Mouse (Mus musculus) common myeloid progenitor, adult 5-6 weeks (primary cell): Measurements from ENCODE around the gene Arg2. TPM values are rescaled to one million over a fixed set of nuclear protein-coding genes. Genes with fewer than 3 reads are reported as not detected.

Source experiments
- ATAC-seq: replicated peaks from 2 replicates; pipeline ENCODE4 v1.8.0; 2016; ENCODE audit warnings: low read depth, mild to moderate bottlenecking, moderate TSS enrichment, inconsistent platforms; ENCODE audit not compliant: poor library complexity, severe bottlenecking
- total RNA-seq: library from RNA; stranded (forward); fragments of 200-1000, 187-1606 nt; gene quantifications from 2 replicates; pipeline ENCODE4 v1.2.3, GENCODE M21; 2017

Arg2 gene
- total RNA-seq: not detected in 2 replicates

- peak; percentile 97 for ATAC-seq
Observed at GRCm38 (mm10) chr12:79130299-79131177, at the start of gene Arg2. Gene Arg2, plus strand, starts transcription at chr12:79130777.

DNA sequence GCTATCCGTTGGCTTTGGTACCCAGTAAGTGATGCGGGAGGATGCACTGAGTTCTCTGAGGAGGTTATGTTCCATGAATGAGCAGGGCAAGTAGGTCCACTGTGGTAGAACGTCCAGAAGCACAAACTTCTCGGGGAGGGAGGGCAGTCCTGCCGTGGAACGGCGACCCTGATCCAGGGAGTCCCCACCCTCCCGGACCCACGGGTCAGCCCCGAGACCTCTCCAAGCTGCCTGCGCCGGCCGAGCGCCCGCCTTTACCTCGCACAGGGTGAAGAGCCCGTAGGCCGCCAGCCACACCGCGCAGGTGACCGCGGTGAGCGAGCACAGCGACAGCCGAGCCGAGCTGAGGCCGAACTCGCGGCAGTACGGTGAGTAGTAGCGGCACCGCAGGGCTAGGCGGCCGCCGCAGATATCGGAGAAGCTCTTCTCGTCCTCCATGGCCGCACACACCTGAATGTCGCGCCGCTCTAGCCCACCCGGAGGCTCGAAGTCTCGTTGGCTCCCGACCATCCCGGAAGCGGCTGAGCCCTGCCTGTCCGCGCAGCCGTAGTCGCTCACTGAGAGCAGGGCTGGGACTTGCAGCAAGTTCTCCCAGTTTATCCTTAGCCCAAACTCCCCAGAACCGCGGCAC, 41.3 kb upstream of the Arg2 start, which contains the start of gene Pigh:
Pigh (minus strand) TSS at position 470 of the 631 bp plus-strand sequence.
- peak; percentile 94 for ATAC-seq

DNA sequence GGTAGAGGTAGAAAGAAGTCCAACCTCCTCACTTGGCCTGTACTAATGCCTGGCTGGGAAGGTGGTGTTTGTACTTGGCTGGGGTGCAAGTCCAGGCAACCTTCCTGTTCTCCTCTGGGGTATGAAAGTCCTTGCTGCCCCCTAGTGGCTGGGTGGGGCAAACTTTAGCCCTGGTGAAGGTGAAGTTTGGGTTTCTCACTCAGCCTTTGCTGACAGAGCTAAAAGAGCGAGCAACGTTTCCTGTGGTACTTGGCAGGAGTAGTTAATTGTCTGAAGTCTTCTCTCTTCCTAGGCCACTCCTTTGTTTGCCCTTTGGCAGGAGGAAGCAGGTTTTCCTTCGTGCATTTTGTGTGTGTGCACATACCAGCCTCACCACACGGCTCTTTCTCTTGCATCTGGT, 38.0 kb upstream of the Arg2 start:
- peak; percentile 61 for ATAC-seq

DNA sequence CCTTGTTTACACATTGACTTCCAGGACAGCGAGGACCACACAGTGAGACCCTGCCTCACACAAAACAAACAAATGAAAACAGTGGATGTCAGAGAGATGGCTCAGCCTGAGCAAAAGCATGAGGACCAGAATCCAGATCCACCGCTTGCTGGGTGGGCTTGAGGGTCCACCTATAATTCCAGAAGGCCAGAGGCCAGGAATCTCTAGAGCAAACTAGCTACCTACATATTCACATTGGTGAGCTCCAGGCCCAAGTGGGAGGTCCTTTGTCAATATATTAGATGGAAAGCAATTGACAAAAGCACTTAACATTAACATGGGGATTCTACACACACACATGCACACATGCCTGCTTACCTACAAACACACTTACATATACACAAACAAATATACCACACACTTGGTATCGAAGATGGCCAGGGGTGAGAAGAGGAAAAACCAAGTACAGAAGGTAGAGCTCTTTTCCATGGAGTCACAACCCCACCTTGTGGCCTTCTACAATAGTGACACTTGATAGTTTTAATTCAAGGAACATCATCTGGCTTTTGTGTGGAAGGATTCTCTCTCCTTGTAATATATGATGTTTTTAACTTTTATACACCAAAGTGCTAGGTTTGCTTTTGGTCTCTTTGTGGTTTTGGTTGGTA, 33.3 kb upstream of the Arg2 start:
- peak; percentile 87 for ATAC-seq

GRCm38 (mm10) chr12:79103773-79104172, 26.8 kb upstream of the Arg2 start:
- ATAC-seq: no peak

DNA sequence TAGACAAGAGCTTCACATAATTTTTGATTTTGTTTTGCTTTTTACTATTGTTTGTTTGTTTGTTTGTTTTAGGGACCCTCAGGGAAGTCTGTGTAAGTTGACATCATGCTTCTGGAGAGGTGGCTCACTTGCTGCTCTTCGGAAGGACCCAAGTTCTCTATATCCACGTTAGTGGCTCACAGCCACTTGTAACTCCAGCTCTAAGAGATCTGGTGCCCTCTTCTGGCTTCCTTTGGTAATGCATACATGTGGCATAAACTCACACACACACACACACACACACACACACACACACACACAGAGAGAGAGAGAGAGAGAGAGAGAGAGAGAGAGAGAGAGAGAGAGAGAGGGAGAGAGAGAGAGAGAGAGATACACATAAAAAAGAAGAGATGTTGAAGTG, 26.0 kb upstream of the Arg2 start:
- ATAC-seq: no peak

- ATAC-seq: no peak
Observed at GRCm38 (mm10) chr12:79105312-79105711, 25.3 kb upstream of the Arg2 start.

GRCm38 (mm10) chr12:79118991-79119390, 11.6 kb upstream of the Arg2 start:
- no peak for ATAC-seq

DNA sequence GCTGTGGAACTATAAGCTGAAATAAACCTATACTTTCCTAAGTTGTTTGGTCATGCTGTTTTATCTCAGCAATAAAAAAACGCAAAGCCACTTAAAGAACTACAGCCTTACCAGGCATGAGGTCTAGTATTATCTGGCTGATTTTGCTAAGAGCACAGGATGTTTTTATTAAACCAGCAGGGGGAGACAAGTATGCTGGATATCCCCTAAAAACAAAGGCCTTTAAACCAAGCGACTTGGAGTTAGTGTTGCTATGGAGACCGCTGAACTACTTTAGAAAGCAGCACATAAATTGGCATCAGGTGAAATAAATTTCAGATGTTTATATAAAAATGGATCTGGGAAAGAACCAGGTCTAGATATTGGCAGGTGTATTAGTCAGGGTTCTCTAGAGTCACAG, 7.8 kb upstream of the Arg2 start:
- ATAC-seq: peak; percentile 77; the same call in 1 of the 2 replicates

DNA sequence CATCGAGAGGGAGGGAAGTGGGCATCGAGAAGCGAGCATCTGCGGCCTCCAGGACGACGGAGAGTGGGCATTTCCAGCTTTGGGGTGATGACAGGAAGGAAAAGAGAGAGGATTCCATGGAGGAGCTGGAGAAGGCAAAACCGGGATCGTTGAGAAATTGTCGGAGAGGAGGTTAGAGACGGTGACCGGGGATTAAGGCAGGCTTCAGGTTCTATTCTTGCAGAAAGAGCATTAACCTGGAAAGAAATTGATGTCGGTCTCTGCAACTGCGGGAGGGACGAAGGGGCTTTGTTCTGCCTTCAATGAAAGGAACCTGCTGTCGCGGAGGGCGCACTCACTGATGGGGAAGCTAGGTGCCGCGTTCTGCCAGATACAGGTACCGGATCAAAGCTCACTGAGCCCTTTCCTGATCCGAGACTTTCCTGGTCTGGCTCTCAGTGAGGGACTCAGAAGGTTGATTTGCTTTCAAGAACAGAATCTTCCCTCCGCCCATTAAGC, 650 bp downstream of the Arg2 start:
- ATAC-seq: no peak

- ATAC-seq: peak; percentile 63
Observed at GRCm38 (mm10) chr12:79131706-79132460, 1.3 kb downstream of the Arg2 start.

- no peak for ATAC-seq
Observed at GRCm38 (mm10) chr12:79134676-79135075, 4.1 kb downstream of the Arg2 start.

GRCm38 (mm10) chr12:79135105-79135504, 4.5 kb downstream of the Arg2 start:
- no peak for ATAC-seq

GRCm38 (mm10) chr12:79136949-79137348, 6.4 kb downstream of the Arg2 start:
- ATAC-seq: no peak

GRCm38 (mm10) chr12:79138999-79139398, 8.4 kb downstream of the Arg2 start:
- ATAC-seq: no peak

DNA sequence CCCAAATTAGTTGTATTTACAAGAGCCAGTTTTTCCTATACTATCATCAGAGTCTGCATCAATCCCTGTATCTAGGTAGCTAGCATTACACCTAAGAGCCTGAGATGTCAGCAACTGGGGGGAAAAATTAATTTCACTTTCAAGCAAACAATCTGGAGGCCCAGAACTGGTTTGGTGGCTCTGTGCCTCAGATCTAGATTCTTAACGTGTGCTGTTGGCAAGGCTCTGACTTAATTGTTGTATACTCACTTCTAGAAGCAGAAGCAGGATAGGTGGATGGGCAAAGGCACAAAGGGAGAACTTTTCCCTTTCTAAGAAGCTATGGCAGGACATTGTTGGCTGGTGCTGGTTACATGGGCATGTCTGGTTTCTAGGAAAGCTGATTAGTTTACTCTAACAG, 8.8 kb downstream of the Arg2 start:
- ATAC-seq: no peak

GRCm38 (mm10) chr12:79140811-79141210, 10.2 kb downstream of the Arg2 start:
- no peak for ATAC-seq

DNA sequence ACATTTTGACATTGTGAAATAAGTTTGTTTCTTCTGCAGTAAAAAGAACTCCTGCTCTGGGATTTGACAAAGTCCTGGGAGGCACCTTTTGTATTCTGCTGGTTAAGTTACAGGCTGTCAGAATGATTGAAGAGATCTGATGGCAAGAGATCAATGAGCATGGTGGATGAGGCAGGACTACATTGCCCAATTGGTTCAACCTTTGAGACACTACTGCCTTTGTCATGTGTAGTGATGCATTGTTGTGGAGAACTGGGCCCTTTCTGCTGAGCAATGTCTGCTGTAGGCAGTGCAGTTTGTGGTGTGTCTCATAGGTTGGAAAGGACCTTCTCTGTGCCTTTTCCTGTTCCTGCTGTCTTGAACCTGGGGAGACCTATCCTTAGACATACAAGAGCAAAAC, 10.8 kb downstream of the Arg2 start:
- ATAC-seq: no peak

DNA sequence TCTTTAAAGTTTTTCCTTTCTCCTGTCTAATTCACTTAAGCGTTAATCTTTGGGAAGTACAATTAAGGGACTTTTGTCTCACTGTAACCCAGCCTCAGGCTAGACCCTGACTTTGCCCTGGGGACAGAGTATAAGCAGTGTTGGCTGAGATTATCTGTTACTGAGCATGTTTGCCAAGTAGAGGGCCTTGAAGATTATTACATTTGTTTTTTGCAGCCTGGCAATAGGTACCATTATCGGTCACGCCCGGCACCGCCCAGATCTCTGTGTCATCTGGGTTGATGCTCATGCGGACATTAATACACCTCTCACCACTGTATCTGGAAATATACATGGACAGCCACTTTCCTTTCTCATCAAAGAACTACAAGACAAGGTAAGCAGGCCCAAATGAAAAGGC, 19.1 kb downstream of the Arg2 start:
- no peak for ATAC-seq

DNA sequence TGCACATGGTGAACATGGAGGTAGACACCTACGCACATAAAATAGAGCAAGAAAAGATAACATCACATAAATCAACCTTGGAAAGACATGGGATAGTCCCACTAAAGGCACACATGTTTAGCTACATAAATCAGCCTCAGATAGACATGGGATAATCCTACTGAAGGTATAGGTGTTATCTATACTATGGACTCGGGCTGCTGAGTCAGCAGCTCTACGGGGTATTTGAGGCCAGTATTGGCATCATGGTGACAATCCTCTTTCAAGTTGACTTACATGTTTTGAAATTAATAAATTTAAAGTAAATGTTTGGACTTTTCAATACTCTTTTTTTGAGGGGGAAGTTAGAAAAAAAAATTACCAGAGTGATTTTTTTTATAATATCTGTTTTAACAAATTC, 32.3 kb downstream of the Arg2 start:
- no peak for ATAC-seq
